Mouse (Mus musculus): ENCODE results near the gene Gm45021. TPM values are rescaled to one million over a fixed set of nuclear protein-coding genes. Genes with fewer than 3 reads are reported as not detected.
"Not testable (repeated sequence)": the region's sequence is repeated elsewhere in the genome, so short reads cannot be mapped to it uniquely, and the experiment has no call there.

The Gm45021 gene
- polyA plus RNA-seq, 1 experiment from 2014 or later = not detected

GRCm38 (mm10) chr6:48614756-48615155, 25.3 kb downstream of the Gm45021 start:
- Histone ChIP-seq H3K4me1 (replicated peaks; ENCODE audit: control insufficient read depth, insufficient read depth, low read length) (no peaks in the 10 kb centered on the region), H3K36me3 (ENCODE audit: control insufficient read depth, insufficient read depth, low read length) (peaks cover 4% of the 10 kb centered on the region), H3K9me3 (ENCODE audit: control insufficient read depth, low read length) (no peaks in the 10 kb centered on the region), H3K27me3 (ENCODE audit: control insufficient read depth, insufficient read depth, low read length) (no peaks in the 10 kb centered on the region), H3K27ac (ENCODE audit: low read depth, low read length) (no peak overlapping the region), H3K4me2 (replicated peaks; ENCODE audit: low read depth, low read length) (no peak overlapping the region), H3K4me3 (ENCODE audit: low read depth, low read length) (no peak overlapping the region), H3K9ac (ENCODE audit: low read depth, low read length) (no peak overlapping the region)
- DNase-seq (ENCODE audit: low spot score) (no peak), ATAC-seq (ENCODE audit: low FRiP score) (no peak)
- WGBS = 90% methylated on average over 5 of the region's 5 CpGs

DNA sequence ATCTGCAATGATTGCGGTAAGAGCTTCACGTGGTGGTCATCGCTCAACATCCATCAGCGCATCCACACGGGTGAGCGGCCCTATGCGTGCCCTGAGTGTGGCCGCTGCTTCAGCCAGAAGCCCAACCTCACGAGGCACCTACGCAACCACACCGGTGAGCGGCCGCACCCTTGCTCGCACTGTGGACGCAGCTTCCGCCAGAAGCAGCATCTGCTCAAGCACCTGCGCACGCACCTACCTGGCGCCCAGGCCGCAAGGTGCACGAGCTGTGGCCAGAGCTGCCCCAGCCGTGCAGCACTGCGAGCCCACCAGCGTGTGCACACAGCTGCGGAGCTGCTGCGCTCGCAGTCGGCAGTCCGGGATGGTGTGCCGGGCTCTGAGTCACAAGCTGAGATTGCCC, 30.6 kb downstream of the Gm45021 start:
- WGBS = 89% methylated on average over 30 of the region's 30 CpGs
- Histone ChIP-seq H3K27ac (ENCODE audit: low read depth, low read length) (no peak overlapping the region), H3K4me3 (ENCODE audit: low read depth, low read length) (no peak overlapping the region), H3K4me1 (replicated peaks; ENCODE audit: control insufficient read depth, insufficient read depth, low read length) (no peaks in the 10 kb centered on the region), H3K4me2 (replicated peaks; ENCODE audit: low read depth, low read length) (no peak overlapping the region), H3K9me3 (ENCODE audit: control insufficient read depth, low read length) (no peaks in the 10 kb centered on the region), H3K27me3 (ENCODE audit: control insufficient read depth, insufficient read depth, low read length) (no peaks in the 10 kb centered on the region), H3K36me3 (ENCODE audit: control insufficient read depth, insufficient read depth, low read length) (peaks cover 8% of the 10 kb centered on the region), H3K9ac (ENCODE audit: low read depth, low read length) (no peak overlapping the region)
- ATAC-seq (ENCODE audit: low FRiP score) (no peak), DNase-seq (ENCODE audit: low spot score) (no peak)

- not testable (repeated sequence) for H3K4me3 ChIP-seq (ENCODE audit: low read depth, low read length); H3K4me2 ChIP-seq (replicated peaks; ENCODE audit: low read depth, low read length); H3K4me1 ChIP-seq (replicated peaks; ENCODE audit: control insufficient read depth, insufficient read depth, low read length); H3K9ac ChIP-seq (ENCODE audit: low read depth, low read length); H3K27ac ChIP-seq (ENCODE audit: low read depth, low read length); DNase-seq (ENCODE audit: low spot score); H3K9me3 ChIP-seq (ENCODE audit: control insufficient read depth, low read length); H3K27me3 ChIP-seq (ENCODE audit: control insufficient read depth, insufficient read depth, low read length); ATAC-seq (ENCODE audit: low FRiP score); H3K36me3 ChIP-seq (ENCODE audit: control insufficient read depth, insufficient read depth, low read length)
- WGBS = 86% methylated on average over 8 of the region's 8 CpGs
These were observed 32.9 kb downstream of the Gm45021 start for GRCm38 (mm10) chr6:48622186-48622843.

GRCm38 (mm10) chr6:48623460-48623859, 34.0 kb downstream of the Gm45021 start:
- Histone ChIP-seq H3K4me3 (ENCODE audit: low read depth, low read length) (no peak overlapping the region), H3K9me3 (ENCODE audit: control insufficient read depth, low read length) (no peaks in the 10 kb centered on the region), H3K4me2 (replicated peaks; ENCODE audit: low read depth, low read length) (no peak overlapping the region), H3K4me1 (replicated peaks; ENCODE audit: control insufficient read depth, insufficient read depth, low read length) (no peaks in the 10 kb centered on the region), H3K27me3 (ENCODE audit: control insufficient read depth, insufficient read depth, low read length) (peaks cover 16% of the 10 kb centered on the region), H3K9ac (ENCODE audit: low read depth, low read length) (no peak overlapping the region), H3K36me3 (ENCODE audit: control insufficient read depth, insufficient read depth, low read length) (peaks cover 8% of the 10 kb centered on the region), H3K27ac (ENCODE audit: low read depth, low read length) (no peak overlapping the region)
- no peak for ATAC-seq (ENCODE audit: low FRiP score)
- WGBS = 22% methylated on average over 1 of the region's 1 CpGs
- no peak for DNase-seq (ENCODE audit: low spot score)

DNA sequence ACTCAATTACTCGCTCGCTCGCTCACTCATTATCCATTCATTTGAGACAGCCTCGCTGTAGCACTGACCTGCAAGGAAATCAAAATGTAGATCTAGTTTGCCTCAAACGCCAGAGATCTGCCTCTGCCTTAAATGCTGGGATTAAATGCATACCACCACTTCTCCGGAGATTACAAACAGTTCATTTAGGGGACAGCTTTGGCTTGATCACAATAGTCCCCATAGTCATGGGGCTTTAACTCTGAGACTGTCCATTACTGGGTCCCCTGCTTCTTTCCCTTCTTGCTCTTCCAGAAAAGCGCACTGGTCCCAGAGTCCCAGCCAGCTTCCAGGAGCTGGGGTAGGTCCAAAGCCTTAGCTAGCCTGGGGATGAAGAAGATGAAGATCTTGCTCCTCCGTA, 37.1 kb downstream of the Gm45021 start, which contains the start of gene AI854703:
AI854703 (plus strand) TSS at position 301 of the 400 bp plus-strand sequence.
- WGBS = 35% methylated on average over 8 of the region's 8 CpGs
- H3K27me3 ChIP-seq (ENCODE audit: control insufficient read depth, insufficient read depth, low read length) = peaks cover 26% of the 10 kb centered on the region
- H3K4me3 ChIP-seq (ENCODE audit: low read depth, low read length) = peak within 1 kb of the TSS; percentile 37
- no peaks in the 10 kb centered on the region for H3K36me3 ChIP-seq (ENCODE audit: control insufficient read depth, insufficient read depth, low read length)
- no peak within 1 kb of the TSS for H3K27ac ChIP-seq (ENCODE audit: low read depth, low read length)
- H3K9me3 ChIP-seq (ENCODE audit: control insufficient read depth, low read length) = no peaks in the 10 kb centered on the region
- H3K4me2 ChIP-seq (replicated peaks; ENCODE audit: low read depth, low read length) = peak within 1 kb of the TSS; percentile 64
- H3K4me1 ChIP-seq (replicated peaks; ENCODE audit: control insufficient read depth, insufficient read depth, low read length) = peaks cover 2% of the 10 kb centered on the region
- peak within 1 kb of the TSS; percentile 25; the same call in 1 of the 2 replicates for H3K9ac ChIP-seq (ENCODE audit: low read depth, low read length)
- DNase-seq (ENCODE audit: low spot score) = no peak
- no peak for ATAC-seq (ENCODE audit: low FRiP score)

DNA sequence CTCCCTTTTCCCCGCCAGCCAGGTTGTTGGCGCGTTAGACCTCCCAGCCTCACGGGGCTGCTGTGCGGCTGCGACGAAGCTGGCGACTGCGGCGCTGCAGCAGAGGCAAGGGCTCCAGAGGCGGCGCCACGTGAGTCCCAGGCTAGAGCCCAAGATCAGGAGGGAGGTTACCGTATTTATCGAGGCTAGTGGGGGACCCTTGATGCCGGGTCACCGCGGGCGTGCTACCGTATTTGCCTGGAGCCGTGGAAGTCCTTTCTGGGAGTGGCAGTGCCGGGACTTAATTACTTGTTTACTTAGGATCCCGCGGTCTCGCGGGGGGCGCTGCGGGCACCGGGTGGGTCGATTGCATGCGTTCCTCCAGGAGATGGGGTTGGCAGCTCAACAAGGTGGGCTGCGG, 37.6 kb downstream of the Gm45021 start:
- ATAC-seq (ENCODE audit: low FRiP score) = peak; percentile 23; the same call in 1 of the 2 replicates
- WGBS = under 1% methylated on average over 32 of the region's 32 CpGs
- DNase-seq (ENCODE audit: low spot score) = peak; percentile 71
- Histone ChIP-seq H3K4me3 (ENCODE audit: low read depth, low read length) (peak overlapping the region; percentile 37), H3K9ac (ENCODE audit: low read depth, low read length) (peak overlapping the region; percentile 25; the same call in 1 of the 2 replicates), H3K9me3 (ENCODE audit: control insufficient read depth, low read length) (no peaks in the 10 kb centered on the region), H3K4me1 (replicated peaks; ENCODE audit: control insufficient read depth, insufficient read depth, low read length) (peaks cover 2% of the 10 kb centered on the region), H3K27ac (ENCODE audit: low read depth, low read length) (no peak overlapping the region), H3K27me3 (ENCODE audit: control insufficient read depth, insufficient read depth, low read length) (peaks cover 26% of the 10 kb centered on the region), H3K4me2 (replicated peaks; ENCODE audit: low read depth, low read length) (peak overlapping the region; percentile 64), H3K36me3 (ENCODE audit: control insufficient read depth, insufficient read depth, low read length) (no peaks in the 10 kb centered on the region)

DNA sequence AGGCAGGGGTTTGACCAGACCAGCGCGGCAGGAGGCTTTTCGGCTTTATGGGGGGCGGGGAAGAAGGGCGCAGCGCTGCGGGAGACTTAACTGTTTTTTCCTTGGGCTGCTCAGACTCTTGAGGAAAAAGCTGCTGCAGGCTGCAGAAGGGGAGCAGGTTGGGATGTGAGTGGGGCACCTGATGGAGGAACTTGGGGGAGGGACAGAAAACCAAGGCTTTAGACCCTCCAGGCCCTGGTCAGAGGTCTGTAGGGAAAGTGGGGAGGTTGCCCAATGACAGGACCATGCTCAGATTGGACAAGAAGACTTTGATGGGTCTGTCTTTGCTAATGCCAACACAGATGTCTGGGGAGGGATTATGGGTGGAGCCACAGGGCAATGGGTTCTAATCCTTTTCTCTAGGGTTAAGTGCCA, 38.1 kb downstream of the Gm45021 start:
- Histone ChIP-seq H3K27ac (ENCODE audit: low read depth, low read length) (no peak overlapping the region), H3K9ac (ENCODE audit: low read depth, low read length) (no peak overlapping the region), H3K4me1 (replicated peaks; ENCODE audit: control insufficient read depth, insufficient read depth, low read length) (peaks cover 2% of the 10 kb centered on the region), H3K4me3 (ENCODE audit: low read depth, low read length) (peak overlapping the region; percentile 37), H3K4me2 (replicated peaks; ENCODE audit: low read depth, low read length) (peak overlapping the region; percentile 64), H3K36me3 (ENCODE audit: control insufficient read depth, insufficient read depth, low read length) (no peaks in the 10 kb centered on the region), H3K9me3 (ENCODE audit: control insufficient read depth, low read length) (no peaks in the 10 kb centered on the region), H3K27me3 (ENCODE audit: control insufficient read depth, insufficient read depth, low read length) (peaks cover 26% of the 10 kb centered on the region)
- ATAC-seq (ENCODE audit: low FRiP score) (no peak), DNase-seq (ENCODE audit: low spot score) (no peak)
- 2% methylated on average over 7 of the region's 7 CpGs for WGBS

GRCm38 (mm10) chr6:48628377-48628776, 39.0 kb downstream of the Gm45021 start:
- Histone ChIP-seq H3K27ac (ENCODE audit: low read depth, low read length) (no peak overlapping the region), H3K4me1 (replicated peaks; ENCODE audit: control insufficient read depth, insufficient read depth, low read length) (peaks cover 2% of the 10 kb centered on the region), H3K36me3 (ENCODE audit: control insufficient read depth, insufficient read depth, low read length) (no peaks in the 10 kb centered on the region), H3K27me3 (ENCODE audit: control insufficient read depth, insufficient read depth, low read length) (peaks cover 26% of the 10 kb centered on the region), H3K9me3 (ENCODE audit: control insufficient read depth, low read length) (no peaks in the 10 kb centered on the region), H3K4me3 (ENCODE audit: low read depth, low read length) (no peak overlapping the region), H3K9ac (ENCODE audit: low read depth, low read length) (no peak overlapping the region), H3K4me2 (replicated peaks; ENCODE audit: low read depth, low read length) (no peak overlapping the region; the same call in 1 of the 2 replicates)
- DNase-seq (ENCODE audit: low spot score) (no peak), ATAC-seq (ENCODE audit: low FRiP score) (no peak)
- WGBS = 75% methylated on average over 3 of the region's 3 CpGs

Data from hindbrain, embryonic 11.5 days (tissue).